Mouse (Mus musculus) spleen, adult 2 months (tissue): ENCODE measurements around the gene Zfp52.

Experiments
- CTCF ChIP-seq: fragments of 200-500 bp; IDR thresholded peaks from 2 replicates; pipeline ENCODE4 v1.5.1; 2011; ENCODE audit warnings: mild to moderate bottlenecking, inconsistent platforms; ENCODE audit not compliant: insufficient read depth, insufficient read length, insufficient replicate concordance; ENCODE audit errors: extremely low read depth
- POLR2A ChIP-seq: fragments of 200-500 bp; IDR thresholded peaks from 2 replicates; pipeline ENCODE4 v1.6.1; 2011; ENCODE audit warnings: low read depth, low read length, inconsistent platforms

- TF ChIP-seq CTCF (no peak), POLR2A (no peak)
Observed at GRCm38 (mm10) chr17:21489500-21490001, 45.8 kb upstream of the Zfp52 start.
